Mouse (Mus musculus): ENCODE results near the gene Slc25a1. TPM values are rescaled to one million over a fixed set of nuclear protein-coding genes. Genes with fewer than 3 reads are reported as not detected.

Gene Slc25a1
- polyA plus RNA-seq, 1 experiment from 2014 or later: 50.2 TPM

DNA sequence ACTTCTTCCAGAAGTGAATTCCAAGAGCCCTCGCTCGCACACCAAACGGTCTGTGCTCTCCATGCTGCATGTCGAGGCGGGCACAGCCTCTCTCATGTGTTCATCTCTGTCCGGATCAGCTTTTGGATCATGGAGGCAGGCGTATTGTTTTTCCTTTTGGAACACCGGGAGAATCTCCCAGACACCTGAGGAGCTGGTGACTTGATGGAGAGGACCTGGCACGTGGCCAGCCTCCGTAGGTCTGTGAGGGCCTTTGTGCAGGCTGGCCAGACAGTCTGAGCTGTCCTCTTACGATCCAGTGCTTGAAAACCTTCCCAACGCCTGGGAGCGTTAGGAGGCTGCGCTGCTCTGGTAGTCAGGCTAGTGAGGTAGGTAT is 5.9 kb downstream of the Slc25a1 start:
- no peak for DNase-seq (ENCODE audit: low spot score)

DNA sequence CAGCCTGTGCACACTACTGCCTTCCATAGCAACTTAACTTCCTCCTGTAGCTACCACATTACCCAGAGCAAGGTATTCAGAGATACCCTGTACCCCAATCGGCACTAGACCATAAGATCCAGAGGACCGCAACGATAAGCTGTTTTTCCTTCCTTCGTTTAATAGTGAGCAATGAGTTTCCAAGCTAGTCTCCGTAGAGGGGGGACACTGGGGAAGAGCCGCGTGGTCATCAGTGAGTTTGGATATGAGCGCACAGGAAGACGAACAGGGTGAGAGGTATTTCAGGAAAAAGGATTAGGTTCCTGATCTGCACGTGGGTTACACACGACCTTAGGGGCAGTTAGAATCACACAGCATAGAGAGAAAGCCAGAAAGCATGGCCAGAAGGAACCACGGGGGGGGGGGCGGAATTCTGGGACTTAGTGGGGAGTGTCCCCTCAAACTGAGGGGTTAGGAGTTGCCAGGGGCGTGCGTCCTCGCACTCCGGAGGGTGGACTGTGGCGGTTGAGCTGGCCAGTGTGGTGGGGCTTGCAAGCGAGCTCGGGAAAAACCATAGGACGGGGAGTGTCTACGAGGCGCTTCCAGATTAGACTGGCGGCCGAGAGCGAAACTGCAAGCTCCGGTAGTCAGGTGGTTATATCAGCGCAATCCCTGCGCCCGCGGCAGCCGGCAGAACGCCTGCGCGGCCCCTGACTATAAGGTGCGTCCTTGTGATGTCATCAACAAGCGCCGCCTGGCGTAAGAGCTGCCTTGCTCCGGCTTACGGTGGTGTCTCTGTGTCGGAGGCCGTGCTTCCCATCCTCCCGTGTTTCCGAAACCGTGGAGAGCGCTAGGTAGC is 6.5 kb downstream of the Slc25a1 start:
- DNase-seq (ENCODE audit: low spot score): peak; percentile 97

DNA sequence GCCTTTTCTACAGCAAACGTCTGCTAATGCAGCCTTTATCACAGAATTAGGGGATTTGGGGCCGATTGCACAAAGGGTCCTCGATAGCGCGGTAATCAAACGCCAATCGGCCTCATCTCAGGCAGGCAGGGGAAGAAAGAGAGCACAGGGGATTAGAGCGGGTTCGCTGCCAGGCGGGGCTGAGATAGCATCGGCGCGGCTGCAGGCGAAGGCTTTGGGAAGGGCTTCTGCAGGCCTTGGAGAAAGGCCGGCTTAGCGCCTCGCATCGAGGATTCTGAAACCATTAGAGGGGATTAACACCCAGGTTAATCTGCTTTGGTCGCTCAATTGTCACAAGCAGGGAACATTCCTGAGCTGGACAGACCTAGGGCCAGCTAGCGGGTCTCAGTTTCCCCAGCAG is 7.4 kb downstream of the Slc25a1 start:
- DNase-seq (ENCODE audit: low spot score): no peak

DNA sequence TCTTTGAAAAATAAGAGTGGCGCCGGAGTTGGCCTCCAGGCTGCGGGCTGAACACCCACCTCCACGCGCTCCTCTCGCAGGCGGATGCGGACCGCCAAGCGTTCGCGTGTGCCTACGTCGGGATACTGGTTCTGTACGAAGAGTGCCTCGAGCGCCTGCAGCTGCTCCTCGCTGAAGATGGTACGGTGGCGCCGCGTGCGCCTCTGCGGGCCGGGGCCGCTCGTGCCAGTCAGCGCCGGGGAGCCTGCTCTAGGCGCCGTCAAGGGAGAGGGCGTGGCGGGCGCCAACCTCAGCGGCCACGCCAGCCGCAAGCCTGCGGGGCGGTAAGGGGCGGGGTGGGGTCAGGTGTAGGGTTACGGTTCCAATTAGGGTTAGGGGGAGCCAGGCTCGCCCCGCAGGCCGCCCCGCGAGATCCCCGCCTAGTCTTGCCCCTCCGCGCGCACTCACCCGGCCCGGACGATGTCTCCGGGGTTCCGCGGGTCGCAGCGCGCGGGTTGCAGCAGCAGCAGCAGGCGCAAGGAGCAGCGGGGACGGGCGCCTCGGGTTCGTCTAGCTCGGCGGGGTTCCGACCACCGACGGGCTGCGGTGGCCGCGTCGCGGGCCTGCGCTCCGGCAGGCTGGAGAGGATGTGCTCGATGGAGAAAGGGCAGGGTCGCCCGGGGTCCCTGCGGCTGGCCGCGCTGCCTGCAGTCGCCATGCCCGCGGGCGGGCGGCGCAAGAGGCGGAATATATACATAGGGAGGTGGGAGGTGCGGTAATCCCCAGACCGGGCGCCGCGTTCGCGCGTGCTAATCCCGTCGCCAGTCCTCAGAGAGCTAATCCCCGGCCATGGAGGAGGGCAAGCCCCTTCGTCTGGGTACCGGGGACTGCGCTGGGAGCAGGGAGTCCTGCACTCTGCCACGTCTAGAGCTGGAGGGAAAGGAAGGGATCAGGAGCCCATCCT is 13.4 kb downstream of the Slc25a1 start, which contains the start of gene Gsc2:
TSS of gene Gsc2 (minus strand) at position 753 of the 943 bp plus-strand sequence.
- peak; percentile 35 for DNase-seq (ENCODE audit: low spot score)

DNA sequence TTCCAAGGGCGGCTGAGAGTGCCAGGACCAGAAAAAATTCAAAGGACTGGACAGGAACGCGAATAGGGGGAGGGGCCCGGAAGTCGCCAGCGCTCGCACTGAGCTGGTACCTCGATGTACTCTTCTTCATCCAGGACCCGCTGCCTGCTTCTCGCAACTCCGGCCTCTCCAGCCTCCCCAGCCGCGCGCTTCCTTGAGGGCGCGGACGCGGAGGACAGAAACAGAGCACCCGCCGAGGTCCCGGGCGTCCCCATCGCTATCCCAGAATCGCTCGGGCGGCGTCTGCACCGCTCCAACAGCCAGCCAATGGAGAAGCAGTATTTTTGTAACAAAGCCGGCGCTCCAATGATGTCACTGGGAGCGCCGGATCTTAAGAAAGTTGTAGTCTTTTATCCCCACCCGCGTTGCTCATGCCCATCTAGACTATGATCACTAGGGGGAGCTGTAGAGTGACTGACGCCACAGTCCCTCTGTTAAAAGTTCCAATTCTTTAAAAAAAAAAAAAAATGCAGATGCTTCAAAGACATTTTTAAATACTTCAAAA is 16.9 kb downstream of the Slc25a1 start, which contains the start of gene Ess2:
TSS of gene Ess2 (minus strand) at position 297 of the 544 bp plus-strand sequence.
- peak; percentile 96 for DNase-seq (ENCODE audit: low spot score)

DNA sequence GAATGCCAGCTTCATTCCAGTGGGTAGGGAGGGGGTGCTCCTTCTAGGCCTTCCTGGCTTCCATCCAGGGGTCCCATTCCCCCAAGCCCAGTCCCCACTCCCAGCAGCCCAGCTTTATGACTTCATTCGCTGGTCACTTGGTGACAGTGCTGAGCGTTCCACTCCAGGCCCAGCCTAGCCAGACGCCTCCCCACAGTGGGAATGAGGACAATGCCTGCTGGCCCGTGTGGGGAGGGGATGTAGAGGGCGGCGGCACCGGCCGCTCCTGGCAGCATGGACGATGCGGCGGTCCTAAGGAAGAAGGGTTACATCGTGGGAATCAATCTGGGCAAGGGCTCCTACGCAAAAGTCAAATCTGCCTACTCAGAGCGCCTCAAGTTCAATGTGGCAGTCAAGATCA is 29.6 kb downstream of the Slc25a1 start, which contains the start of the genes Dgcr2 and Tssk2:
TSS of gene Dgcr2 (minus strand) at position 101 of the 400 bp plus-strand sequence.
TSS of gene Tssk2 (plus strand) at position 176 of the 400 bp plus-strand sequence.
- no peak for DNase-seq (ENCODE audit: low spot score)

DNA sequence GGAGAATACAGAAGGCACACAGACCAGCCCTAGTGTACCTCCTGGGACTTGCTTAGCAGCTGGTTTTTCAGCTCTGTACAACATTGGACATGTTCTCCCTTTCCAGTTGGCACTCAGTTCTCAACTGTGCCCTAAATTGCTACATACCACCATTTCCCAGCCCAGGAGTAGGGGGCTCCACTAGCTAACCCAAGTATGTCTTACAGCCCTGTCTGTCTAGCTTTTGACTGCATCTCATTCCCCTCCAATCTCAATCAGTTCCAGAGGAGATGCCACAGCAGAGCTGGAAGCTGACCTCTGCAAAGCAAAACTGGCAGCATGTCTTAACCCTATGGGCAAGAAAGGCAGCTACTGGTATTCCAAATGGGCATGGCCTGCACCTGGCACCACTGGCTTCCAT is 31.9 kb downstream of the Slc25a1 start:
- no peak for DNase-seq (ENCODE audit: low spot score)

DNA sequence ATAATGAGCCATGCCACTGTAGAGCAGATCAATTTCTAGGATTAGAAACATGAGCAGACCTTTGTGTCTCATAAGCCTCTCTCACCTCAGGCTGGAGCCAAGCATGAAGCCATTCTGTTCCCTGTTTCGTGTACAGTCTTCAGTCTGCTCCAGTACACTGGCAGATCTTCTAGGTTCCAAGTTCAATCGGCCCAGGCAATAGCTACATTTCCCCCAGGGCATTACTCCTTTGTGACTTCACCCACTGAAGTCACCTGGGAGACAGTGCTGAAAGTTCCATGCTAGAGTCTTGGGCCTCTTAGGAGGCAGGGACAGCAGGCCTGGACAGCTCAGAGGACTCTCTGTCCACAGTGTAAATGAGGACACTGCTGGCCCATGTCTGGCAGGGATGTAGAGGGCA is 34.1 kb downstream of the Slc25a1 start, which contains the start of gene Tssk1:
TSS of gene Tssk1 (plus strand) at position 301 of the 400 bp plus-strand sequence.
- DNase-seq (ENCODE audit: low spot score): no peak

DNA sequence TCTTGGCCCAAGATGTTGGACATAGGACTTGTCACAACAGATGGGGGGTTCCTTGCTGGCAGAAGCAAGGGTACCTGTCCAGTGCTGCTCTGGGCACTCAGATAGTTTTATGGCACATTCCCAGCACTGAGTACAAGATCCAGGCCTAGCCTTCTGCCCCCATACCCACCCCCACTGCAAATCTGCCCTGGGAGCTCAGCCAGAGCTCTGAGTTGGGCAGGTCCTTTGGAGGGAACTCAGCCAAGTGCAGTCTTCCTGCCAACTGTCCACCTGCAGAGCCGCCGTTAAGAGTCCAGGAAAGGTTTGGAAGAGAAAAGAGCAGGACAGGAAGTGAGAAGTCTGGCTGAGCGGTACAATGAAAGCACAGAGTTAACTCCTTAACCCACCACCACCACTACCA is 35.4 kb downstream of the Slc25a1 start:
- no peak for DNase-seq (ENCODE audit: low spot score)

DNA sequence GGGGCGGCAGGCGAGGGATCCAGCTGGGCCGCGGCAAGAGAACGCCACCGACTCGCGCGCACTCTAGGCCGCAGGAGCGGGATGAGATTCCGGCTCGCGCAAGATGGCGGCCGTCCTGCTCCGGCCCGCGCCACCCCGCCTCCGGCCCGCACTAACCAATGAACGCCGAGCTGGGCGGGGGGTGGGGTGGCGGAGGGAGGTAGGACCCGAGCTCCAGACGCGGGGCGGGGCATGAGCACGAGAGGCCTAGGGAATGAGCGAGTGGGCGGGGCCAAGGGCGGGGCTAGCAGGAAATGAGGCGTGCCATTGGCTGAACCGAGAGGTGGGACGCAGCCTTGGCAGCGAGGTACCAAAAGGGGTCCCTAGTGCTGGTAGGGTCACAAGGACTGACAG is 36.5 kb downstream of the Slc25a1 start, which contains the start of gene Gm20518:
TSS of gene Gm20518 (minus strand) at position 105 of the 393 bp plus-strand sequence.
- DNase-seq (ENCODE audit: low spot score): peak; percentile 99

DNA sequence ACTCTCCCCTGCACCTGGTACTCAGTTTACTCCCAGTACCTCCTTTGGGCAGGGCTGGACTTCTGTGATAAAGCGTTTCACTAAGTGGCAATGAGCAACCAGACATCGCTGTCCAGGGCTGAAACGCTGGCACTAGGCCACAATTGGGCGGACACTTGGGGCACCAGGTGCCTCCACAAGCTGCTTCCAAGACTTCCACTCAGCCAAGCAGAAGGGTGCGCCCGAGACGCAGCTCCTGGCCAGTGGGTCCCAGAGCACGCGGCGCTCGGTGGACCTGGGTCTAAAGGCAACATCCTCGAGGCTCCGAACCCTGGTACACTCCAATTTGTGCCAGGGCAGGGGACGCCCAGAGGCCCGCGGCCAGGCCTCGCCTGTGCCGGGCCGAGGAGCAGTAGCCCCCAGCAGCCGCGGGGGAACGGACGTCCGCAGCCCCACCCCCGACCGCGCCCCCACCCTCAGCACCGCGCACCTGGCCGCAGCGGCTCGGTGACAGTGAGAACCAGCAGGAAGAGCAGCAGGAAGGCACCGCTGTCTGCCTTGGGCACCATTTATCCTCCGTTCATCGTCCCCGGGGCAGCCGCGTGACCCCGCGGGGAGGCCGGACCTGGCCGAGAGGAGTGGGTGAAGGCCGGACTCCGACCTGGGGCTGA is 37.0 kb downstream of the Slc25a1 start:
- DNase-seq (ENCODE audit: low spot score): no peak

DNA sequence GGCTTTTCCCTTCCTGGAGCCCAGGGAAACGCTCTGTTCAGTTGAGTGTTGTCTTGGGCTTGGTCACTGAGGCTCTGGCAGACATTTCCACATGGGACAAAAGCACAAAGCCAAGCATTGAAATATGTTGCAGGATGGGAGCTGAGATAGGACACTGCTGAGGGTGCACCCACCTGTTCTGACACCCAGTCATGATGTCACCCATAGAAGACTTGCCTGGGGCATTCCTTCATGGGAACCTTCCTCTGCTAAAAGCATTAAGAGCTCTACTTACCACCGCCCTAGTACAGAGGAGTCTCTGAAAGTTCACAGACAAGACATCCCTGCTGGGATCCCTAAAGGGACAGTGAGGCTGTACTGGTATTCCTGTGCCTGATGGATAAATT is 37.7 kb downstream of the Slc25a1 start:
- DNase-seq (ENCODE audit: low spot score): no peak

DNA sequence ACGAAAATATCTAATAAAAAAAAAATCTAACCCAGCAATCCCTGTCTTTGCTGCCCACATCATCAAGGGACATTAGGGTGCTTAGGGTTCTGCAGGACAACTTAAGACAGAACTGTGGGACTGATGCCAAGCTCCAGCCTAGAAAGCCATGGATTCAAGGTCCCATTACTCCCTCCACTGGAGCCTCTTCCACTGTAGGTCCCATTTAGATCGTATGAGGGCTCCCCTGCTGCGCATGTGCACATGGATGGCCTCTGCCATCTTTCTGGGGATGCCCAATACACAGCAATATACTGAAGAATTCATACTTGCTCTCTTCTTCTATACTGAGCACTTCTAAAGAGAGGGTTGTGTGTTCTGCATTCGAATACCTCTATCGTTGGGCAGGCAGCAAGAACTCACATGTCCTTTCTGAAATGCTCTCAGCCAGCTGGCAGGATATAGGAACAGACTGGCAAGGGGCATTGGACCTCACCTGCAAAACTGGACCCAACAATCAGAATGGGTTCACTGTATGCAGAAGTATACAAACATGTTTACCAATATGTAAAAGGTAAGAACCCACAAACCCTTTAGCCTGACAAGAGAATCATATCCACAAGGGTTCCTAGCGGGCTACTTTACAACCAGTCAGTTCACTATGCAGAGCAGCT is 38.2 kb downstream of the Slc25a1 start:
- no peak for DNase-seq (ENCODE audit: low spot score)

DNA sequence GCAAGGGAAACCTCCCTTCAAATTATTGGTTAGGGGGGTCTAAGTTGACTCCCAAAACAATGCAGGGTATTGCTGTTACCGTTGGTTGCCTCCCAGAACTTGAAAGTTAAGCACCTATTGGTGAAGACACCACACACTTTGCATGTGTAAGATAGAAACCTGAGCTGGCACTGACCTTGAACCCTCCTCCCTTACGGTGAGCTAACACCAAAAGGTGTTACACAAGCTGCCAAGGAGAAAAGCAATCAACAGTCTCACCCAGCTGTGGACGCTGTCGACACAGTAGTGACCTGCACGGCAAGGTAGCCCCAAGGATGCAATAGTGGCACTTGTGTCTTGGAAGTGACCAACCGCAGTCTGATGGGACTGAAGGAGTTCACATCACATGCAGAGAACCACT is 43.9 kb downstream of the Slc25a1 start:
- DNase-seq (ENCODE audit: low spot score): no peak

DNA sequence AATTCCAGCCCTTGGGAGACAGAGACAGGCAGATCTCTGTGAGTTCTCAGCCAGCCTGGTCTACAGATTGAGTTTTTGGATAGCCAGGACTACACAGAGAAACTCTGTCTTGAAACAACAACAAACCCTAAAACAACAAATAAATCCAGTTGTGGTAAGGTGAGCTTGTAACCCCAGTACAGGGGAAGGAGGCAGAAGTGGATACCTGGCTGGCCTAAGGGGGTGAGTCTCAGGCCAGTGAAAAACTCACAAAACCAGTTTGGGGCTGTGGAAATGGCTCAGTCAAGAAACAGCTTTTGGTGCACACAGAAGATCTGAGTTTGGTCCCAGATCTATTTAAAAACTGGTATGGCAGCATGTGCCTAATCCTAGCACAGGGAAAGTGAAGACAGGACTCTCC is 45.8 kb downstream of the Slc25a1 start:
- no peak for DNase-seq (ENCODE audit: low spot score)

DNA sequence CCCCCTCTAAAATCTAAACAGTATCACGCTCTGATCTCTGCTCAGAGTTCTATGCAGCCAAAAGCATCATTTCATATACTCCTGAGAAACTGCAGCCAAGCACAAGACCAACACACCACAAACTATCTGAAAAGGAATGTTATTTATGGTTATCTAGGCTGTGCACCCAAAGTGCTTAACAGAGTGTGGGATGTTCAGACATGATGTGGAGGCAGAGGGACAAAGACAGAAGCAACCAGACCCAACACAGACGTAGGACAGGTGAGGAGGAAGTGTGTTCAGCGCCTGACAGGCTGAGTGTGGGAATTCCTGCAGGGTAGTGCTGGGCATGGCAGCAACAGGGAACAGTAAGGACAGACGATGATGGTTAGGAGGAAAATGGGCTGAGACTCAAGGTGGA is 48.4 kb downstream of the Slc25a1 start:
- no peak for DNase-seq (ENCODE audit: low spot score)

DNA sequence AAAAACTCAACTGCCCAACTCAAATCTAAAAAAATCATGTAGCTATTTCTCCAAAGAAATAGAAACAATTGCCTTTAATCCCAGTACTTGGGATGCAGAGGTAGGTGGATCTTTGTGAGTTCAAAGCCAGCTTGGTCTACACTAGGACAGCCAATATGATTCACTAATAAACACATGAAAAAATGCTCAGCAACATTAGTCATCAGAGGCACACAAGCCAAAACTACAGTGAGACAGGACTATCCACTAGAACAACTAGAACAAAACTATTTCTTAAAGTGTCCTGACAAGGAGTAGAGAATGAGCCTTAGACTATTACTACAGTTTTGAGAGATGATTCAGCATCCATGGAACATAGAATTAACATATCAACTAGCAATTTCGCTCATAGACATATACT is 51.9 kb downstream of the Slc25a1 start:
- no peak for DNase-seq (ENCODE audit: low spot score)

All from thymus, postnatal 0 days (tissue).